Mouse (Mus musculus) intestine, postnatal 0 days (tissue): ENCODE data around the gene Aldh4a1. TPM values are rescaled to one million over a fixed set of nuclear protein-coding genes. Genes with fewer than 3 reads are reported as not detected.

Experiments
- ATAC-seq: fragments of 200-750 bp; cut with Nextera tagmentation; 2 replicates; pipeline ENCODE4 v1.8.0; 2017; ENCODE audit warnings: mild to moderate bottlenecking, moderate TSS enrichment, moderate library complexity
- H3K27ac ChIP-seq: fragments of 300-500 bp; sonication (generic); 2 replicates; pipeline ENCODE4 v1.5.1; 2014; ENCODE audit warnings: mild to moderate bottlenecking, low read depth, low read length, moderate library complexity
- H3K27me3 ChIP-seq: fragments of 300-500 bp; sonication (generic); replicated peaks from 2 replicates; pipeline ENCODE4 v1.6.1; 2014; ENCODE audit warnings: low read length, mixed read lengths; ENCODE audit not compliant: control insufficient read depth, insufficient read depth
- H3K36me3 ChIP-seq: fragments of 300-500 bp; sonication (generic); 2 replicates; pipeline ENCODE4 v1.6.1; 2014; ENCODE audit warnings: mild to moderate bottlenecking, moderate library complexity; ENCODE audit not compliant: control insufficient read depth, insufficient read depth
- H3K4me1 ChIP-seq: fragments of 300-500 bp; sonication (generic); replicated peaks from 2 replicates; pipeline ENCODE4 v1.6.1; 2014; ENCODE audit warnings: antibody characterized with exemption, low read length, mixed read lengths; ENCODE audit not compliant: control insufficient read depth, insufficient read depth
- H3K4me2 ChIP-seq: fragments of 300-500 bp; sonication (generic); replicated peaks from 2 replicates; pipeline ENCODE4 v1.6.1; 2014; ENCODE audit warnings: low read depth, mild to moderate bottlenecking, moderate library complexity
- H3K4me3 ChIP-seq: fragments of 300-500 bp; sonication (generic); 2 replicates; pipeline ENCODE4 v1.5.1; 2014; ENCODE audit warnings: low read depth, low read length
- H3K9ac ChIP-seq: fragments of 300-500 bp; sonication (generic); 2 replicates; pipeline ENCODE4 v1.6.1; 2014; ENCODE audit warnings: mild to moderate bottlenecking, low read depth, low read length
- H3K9me3 ChIP-seq: fragments of 300-500 bp; sonication (generic); 2 replicates; pipeline ENCODE4 v1.6.1; 2016; ENCODE audit warnings: mixed run types; ENCODE audit not compliant: control insufficient read depth
- CTCF ChIP-seq: sonication (generic); IDR thresholded peaks from 2 replicates; pipeline ENCODE4 v1.5.1; 2016; ENCODE audit warnings: low read depth, mild to moderate bottlenecking, control low read depth, antibody characterized with exemption, moderate library complexity
- WGBS: fragments of 180-500 bp; shearing (Covaris S2); extraction: QIAGEN DNeasy Blood & Tissue Kit; methylation state at CpG from one replicate; pipeline ENCODE4 v1.1.7; 2014; 5-methylcytosine and 5-hydroxymethylcytosine counted together
- polyA plus RNA-seq: library from polyadenylated mRNA; unstranded; fragments of >200 nt; fragmentation: Nextera tagmentation; extraction: Ambion mirVana; gene quantifications from 2 replicates; pipeline ENCODE4 v1.2.1, GENCODE M21; 2015

Gene Aldh4a1
- polyA plus RNA-seq, 1 experiment from 2014 or later = 3.9 TPM

- H3K27me3 ChIP-seq = no peaks in the 10 kb centered on the region
- 0 out of 2 replicates have a peak, but pooled peaks cover 5% of the 10 kb centered on the region for H3K9me3 ChIP-seq
- H3K36me3 ChIP-seq = no peaks in the 10 kb centered on the region
- no peaks in the 10 kb centered on the region for H3K4me1 ChIP-seq
- WGBS = 84% methylated on average over 14 of the region's 14 CpGs
- no peak overlapping the region for H3K27ac ChIP-seq
- no peak for ATAC-seq
- H3K4me3 ChIP-seq = no peak overlapping the region
- H3K9ac ChIP-seq = no peak overlapping the region
- no peak for TF ChIP-seq CTCF
- H3K4me2 ChIP-seq = no peak overlapping the region
Observed at GRCm38 (mm10) chr4:139661897-139662296, 39.2 kb downstream of the Aldh4a1 start.

GRCm38 (mm10) chr4:139667632-139668031 lies 45.0 kb downstream of the Aldh4a1 start:
- no peak overlapping the region for H3K9ac ChIP-seq
- H3K4me2 ChIP-seq = no peak overlapping the region
- no peaks in the 10 kb centered on the region; the same call in 1 of the 2 replicates for H3K4me1 ChIP-seq
- H3K27me3 ChIP-seq = peaks cover 3% of the 10 kb centered on the region; the same call in 1 of the 2 replicates
- 43% methylated on average over 6 of the region's 6 CpGs for WGBS
- H3K9me3 ChIP-seq = no peaks in the 10 kb centered on the region
- no peak for TF ChIP-seq CTCF
- ATAC-seq = peak; percentile 36; the same call in 1 of the 2 replicates
- H3K27ac ChIP-seq = no peak overlapping the region
- H3K36me3 ChIP-seq = no peaks in the 10 kb centered on the region
- no peak overlapping the region for H3K4me3 ChIP-seq

DNA sequence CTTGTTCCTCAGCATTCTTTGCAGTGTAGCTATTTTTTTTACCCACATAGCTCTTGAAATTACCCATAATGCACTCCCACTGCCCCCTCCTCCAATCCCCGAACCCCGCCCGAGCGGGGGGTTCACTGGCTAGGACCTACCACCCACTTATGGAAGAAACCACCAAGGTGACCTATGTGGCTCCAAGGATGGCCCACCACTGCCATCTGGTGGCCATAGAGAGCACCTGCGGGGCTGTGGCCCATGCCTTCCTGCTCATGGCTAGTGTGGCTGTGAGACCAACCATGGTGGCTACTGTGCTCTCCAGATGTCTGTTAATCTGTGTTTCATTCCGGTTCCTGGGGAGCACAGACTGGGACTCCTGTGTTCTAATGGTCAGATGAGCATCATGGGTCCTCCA lies 47.2 kb downstream of the Aldh4a1 start:
- H3K36me3 ChIP-seq = no peaks in the 10 kb centered on the region
- H3K9me3 ChIP-seq = no peaks in the 10 kb centered on the region
- 6% methylated on average over 6 of the region's 6 CpGs for WGBS
- H3K4me3 ChIP-seq = no peak overlapping the region
- TF ChIP-seq CTCF = peak; percentile 99
- H3K9ac ChIP-seq = no peak overlapping the region
- H3K4me1 ChIP-seq = no peaks in the 10 kb centered on the region; the same call in 1 of the 2 replicates
- peaks cover 3% of the 10 kb centered on the region; the same call in 1 of the 2 replicates for H3K27me3 ChIP-seq
- H3K27ac ChIP-seq = no peak overlapping the region
- ATAC-seq = peak; percentile 51
- H3K4me2 ChIP-seq = no peak overlapping the region

- no peak for ATAC-seq
- no peak overlapping the region for H3K4me3 ChIP-seq
- H3K9ac ChIP-seq = no peak overlapping the region
- no peaks in the 10 kb centered on the region; the same call in 1 of the 2 replicates for H3K27me3 ChIP-seq
- no peak for TF ChIP-seq CTCF
- no peak overlapping the region for H3K27ac ChIP-seq
- 67% methylated on average over 9 of the region's 9 CpGs for WGBS
- H3K4me1 ChIP-seq = no peaks in the 10 kb centered on the region
- no peak overlapping the region for H3K4me2 ChIP-seq
- 0 out of 2 replicates have a peak, but pooled peaks cover 5% of the 10 kb centered on the region for H3K9me3 ChIP-seq
- no peaks in the 10 kb centered on the region for H3K36me3 ChIP-seq
Observed at GRCm38 (mm10) chr4:139675696-139676095, 53.0 kb downstream of the Aldh4a1 start.

GRCm38 (mm10) chr4:139683728-139684638 lies 61.3 kb downstream of the Aldh4a1 start:
- Histone ChIP-seq H3K27me3 (no peaks in the 10 kb centered on the region), H3K9me3 (peaks cover 3% of the 10 kb centered on the region; the same call in 1 of the 2 replicates), H3K4me3 (no peak overlapping the region), H3K4me2 (no peak overlapping the region), H3K27ac (no peak overlapping the region), H3K4me1 (no peaks in the 10 kb centered on the region), H3K36me3 (no peaks in the 10 kb centered on the region), H3K9ac (no peak overlapping the region)
- 71% methylated on average over 22 of the region's 22 CpGs for WGBS
- TF ChIP-seq CTCF = no peak
- peak; percentile 34; the same call in 1 of the 2 replicates for ATAC-seq

- TF ChIP-seq CTCF = peak; percentile 80
- no peak overlapping the region for H3K4me3 ChIP-seq
- H3K36me3 ChIP-seq = no peaks in the 10 kb centered on the region
- H3K9me3 ChIP-seq = peaks cover 3% of the 10 kb centered on the region; the same call in 1 of the 2 replicates
- WGBS = 15% methylated on average over 3 of the region's 3 CpGs
- ATAC-seq = no peak
- H3K9ac ChIP-seq = no peak overlapping the region
- no peaks in the 10 kb centered on the region for H3K4me1 ChIP-seq
- no peak overlapping the region for H3K27ac ChIP-seq
- no peaks in the 10 kb centered on the region for H3K27me3 ChIP-seq
- H3K4me2 ChIP-seq = no peak overlapping the region
Observed at GRCm38 (mm10) chr4:139684639-139685017, 62.0 kb downstream of the Aldh4a1 start.
